Mouse (Mus musculus) ES-Bruce4 (cell line): ENCODE measurements around the gene Parp8.

Experiments
- CTCF ChIP-seq: IDR thresholded peaks from one replicate; pipeline ENCODE4 v1.8.1; 2011; ENCODE audit warnings: low read depth, low read length
- POLR2A ChIP-seq: IDR thresholded peaks from one replicate; pipeline ENCODE4 v1.8.1; 2011; ENCODE audit warnings: low read length; ENCODE audit not compliant: insufficient read depth

DNA sequence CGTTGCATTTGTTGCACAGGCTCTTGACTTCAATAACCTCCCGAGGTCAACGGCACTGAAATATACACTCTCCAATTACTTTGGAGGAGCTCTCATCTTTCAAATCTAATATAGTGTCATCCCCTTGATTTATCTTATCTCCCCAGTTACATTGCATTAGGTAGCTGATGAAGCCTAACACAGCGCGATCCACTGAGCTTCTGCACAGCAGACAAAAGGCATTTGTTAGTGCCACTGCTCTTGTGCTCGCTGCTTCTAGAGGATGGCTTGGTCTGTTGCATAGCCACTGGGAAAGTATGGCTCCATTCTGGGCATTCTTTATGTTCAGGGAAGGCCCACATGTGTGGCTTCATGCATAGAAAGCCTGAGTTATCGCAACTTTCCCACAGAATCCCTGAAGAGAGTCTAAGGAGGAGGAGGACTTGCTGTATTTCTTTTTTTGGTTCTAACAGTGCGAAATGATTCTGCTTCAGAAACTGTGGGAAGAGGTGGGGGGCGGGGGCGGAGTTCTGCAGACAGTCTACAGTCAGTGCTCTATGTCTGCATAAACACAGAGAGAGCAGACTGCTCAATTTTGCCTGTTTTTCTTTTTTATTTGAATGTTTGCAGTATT, 145.7 kb downstream of the Parp8 start:
- TF ChIP-seq CTCF (no peak), POLR2A (no peak)
